Mouse (Mus musculus): Measurements from ENCODE around the gene Kcnq1. TPM values are rescaled to one million over a fixed set of nuclear protein-coding genes. Genes with fewer than 3 reads are reported as not detected.
A peak's percentile ranks its signal among the peaks of the same experiment; 100 is the strongest.

Kcnq1 gene
- polyA plus RNA-seq, 1 experiment from 2014 or later: 1.5 TPM

DNA sequence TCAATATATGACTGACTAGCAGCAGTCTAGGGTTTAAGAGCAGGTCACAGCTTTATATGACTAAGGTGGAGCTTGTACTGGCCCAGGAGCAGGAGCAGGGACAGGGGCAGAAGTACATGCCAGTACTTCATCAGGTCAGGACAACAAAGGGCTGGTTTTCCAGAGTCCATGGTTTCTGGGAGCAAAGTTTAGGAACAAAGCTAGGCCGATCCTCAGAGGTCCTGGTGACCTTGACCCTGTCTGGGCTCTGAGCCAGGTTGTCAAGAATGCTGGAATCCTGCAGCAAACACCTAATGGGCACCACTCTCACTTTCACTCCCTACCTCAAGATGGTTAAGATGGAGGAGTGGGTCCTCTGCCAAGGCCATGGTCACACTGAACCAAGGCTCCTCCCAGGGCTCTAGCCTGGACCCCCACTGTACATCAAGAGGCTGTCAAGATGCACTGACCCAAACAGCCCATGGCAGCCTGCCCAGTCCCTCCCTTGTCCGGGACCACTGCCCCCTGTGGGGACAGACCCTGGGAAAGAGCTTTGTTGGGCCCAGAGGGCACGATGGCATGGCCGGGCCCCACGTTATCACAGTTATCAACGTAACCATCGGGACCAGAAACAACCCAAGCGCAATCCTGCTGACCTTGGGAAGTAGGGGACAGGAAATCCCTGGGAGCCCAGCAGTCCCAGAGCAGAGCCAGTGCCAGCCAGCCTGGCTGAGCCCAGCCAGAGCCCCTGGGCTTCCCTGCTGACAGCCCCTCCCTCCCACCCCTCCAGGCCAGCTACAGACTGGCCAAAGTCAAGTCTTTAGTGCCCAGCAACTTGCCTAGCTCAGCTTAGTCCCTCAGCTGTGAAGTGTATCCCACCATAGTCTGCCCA lies 259.0 kb downstream of the Kcnq1 start:
- Histone ChIP-seq H3K9ac (ENCODE audit: low read length) (no peak overlapping the region), H3K9me3 (ENCODE audit: control insufficient read depth, low read length) (no peaks in the 10 kb centered on the region), H3K27ac (replicated peaks; ENCODE audit: low read depth, low read length) (no peak overlapping the region), H3K36me3 (ENCODE audit: control insufficient read depth, insufficient read depth, low read length) (no peaks in the 10 kb centered on the region), H3K4me3 (ENCODE audit: low read depth, low read length) (no peak overlapping the region), H3K27me3 (ENCODE audit: control insufficient read depth, insufficient read depth, low read length) (no peaks in the 10 kb centered on the region), H3K4me1 (ENCODE audit: control insufficient read depth, insufficient read depth, low read length) (0 out of 2 replicates have a peak, but pooled peaks cover 5% of the 10 kb centered on the region), H3K4me2 (ENCODE audit: low read depth, severe bottlenecking) (no peak overlapping the region)
- ATAC-seq (ENCODE audit: insufficient number of reproducible peaks, low FRiP score, low TSS enrichment, low read depth) (0 out of 2 replicates have a peak, but pooled peaks have one; percentile 31), DNase-seq (ENCODE audit: low spot score) (no peak)
- WGBS: 74% methylated on average over 8 of the region's 8 CpGs

DNA sequence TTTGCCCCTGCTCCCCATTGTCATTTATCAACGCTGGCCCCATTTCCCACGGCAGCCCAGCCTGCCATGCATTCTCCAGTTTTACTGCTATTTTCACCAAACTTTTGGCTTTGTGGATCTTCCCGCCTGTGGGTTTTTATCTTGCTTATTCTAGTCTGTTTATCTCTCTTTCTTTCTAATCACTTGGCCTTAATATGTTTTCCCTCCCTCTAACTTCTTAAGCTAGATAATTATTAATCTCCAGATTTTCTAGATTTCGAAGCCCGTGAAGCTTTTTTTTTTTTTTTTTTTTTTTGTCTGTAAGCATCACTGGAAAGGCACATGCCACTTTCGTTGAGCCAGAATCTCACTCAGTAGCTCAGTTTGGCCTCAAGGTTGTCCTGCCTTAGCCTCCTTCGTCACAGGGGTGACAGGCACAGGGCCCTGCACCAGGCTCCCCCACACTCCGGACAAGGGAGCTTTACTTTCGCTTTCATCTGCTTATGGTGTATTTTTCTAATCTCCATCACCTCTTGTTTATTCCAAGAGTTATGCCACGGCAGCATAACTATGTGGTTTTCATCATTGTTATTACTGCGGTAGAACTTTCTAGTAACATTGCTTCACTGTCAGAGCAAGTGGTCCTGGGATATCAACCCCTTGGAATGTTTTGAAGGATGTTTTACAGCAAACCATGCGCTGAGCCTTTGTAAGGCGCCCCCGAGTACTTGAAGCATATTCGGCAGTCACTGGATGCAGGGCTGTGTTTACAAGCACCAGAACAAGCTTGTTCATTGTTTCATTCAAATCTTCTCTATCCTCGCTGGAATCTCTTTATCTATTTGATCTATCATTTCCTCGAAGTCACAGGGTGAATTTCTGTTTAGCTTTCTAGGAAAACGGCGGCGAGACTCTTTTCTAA lies 261.5 kb downstream of the Kcnq1 start:
- ATAC-seq (ENCODE audit: insufficient number of reproducible peaks, low FRiP score, low TSS enrichment, low read depth) (no peak), DNase-seq (ENCODE audit: low spot score) (no peak)
- H3K4me2 ChIP-seq (ENCODE audit: low read depth, severe bottlenecking): no peak overlapping the region
- no peaks in the 10 kb centered on the region for H3K27me3 ChIP-seq (ENCODE audit: control insufficient read depth, insufficient read depth, low read length)
- H3K9me3 ChIP-seq (ENCODE audit: control insufficient read depth, low read length): no peaks in the 10 kb centered on the region
- H3K4me3 ChIP-seq (ENCODE audit: low read depth, low read length): no peak overlapping the region
- 73% methylated on average over 20 of the region's 20 CpGs for WGBS
- H3K9ac ChIP-seq (ENCODE audit: low read length): no peak overlapping the region
- H3K27ac ChIP-seq (replicated peaks; ENCODE audit: low read depth, low read length): no peak overlapping the region
- H3K36me3 ChIP-seq (ENCODE audit: control insufficient read depth, insufficient read depth, low read length): no peaks in the 10 kb centered on the region
- H3K4me1 ChIP-seq (ENCODE audit: control insufficient read depth, insufficient read depth, low read length): 0 out of 2 replicates have a peak, but pooled peaks cover 5% of the 10 kb centered on the region

DNA sequence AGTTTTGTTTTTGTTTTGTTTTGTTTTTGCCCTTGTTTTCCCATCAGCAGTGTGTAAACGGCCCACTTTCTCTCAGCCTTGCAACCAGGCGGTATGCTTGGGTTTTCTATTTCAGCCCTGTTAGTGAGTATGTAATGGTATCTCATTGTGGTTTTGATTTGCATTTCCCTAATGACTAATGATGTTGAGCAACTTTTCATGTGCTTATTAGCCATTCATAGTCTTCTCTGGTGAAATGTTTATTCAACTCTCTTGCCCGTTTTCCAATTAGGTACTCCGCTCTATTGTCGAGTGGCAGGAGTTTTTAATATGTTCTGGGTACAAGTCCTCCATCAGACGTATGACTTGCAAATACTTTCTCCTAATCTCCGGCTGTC lies 262.1 kb downstream of the Kcnq1 start:
- 74% methylated on average over 7 of the region's 7 CpGs for WGBS
- Histone ChIP-seq H3K9me3 (ENCODE audit: control insufficient read depth, low read length) (no peaks in the 10 kb centered on the region), H3K4me2 (ENCODE audit: low read depth, severe bottlenecking) (no peak overlapping the region), H3K27me3 (ENCODE audit: control insufficient read depth, insufficient read depth, low read length) (no peaks in the 10 kb centered on the region), H3K4me3 (ENCODE audit: low read depth, low read length) (no peak overlapping the region), H3K27ac (replicated peaks; ENCODE audit: low read depth, low read length) (no peak overlapping the region), H3K9ac (ENCODE audit: low read length) (no peak overlapping the region), H3K4me1 (ENCODE audit: control insufficient read depth, insufficient read depth, low read length) (0 out of 2 replicates have a peak, but pooled peaks cover 5% of the 10 kb centered on the region), H3K36me3 (ENCODE audit: control insufficient read depth, insufficient read depth, low read length) (no peaks in the 10 kb centered on the region)
- ATAC-seq (ENCODE audit: insufficient number of reproducible peaks, low FRiP score, low TSS enrichment, low read depth): no peak
- DNase-seq (ENCODE audit: low spot score): no peak

DNA sequence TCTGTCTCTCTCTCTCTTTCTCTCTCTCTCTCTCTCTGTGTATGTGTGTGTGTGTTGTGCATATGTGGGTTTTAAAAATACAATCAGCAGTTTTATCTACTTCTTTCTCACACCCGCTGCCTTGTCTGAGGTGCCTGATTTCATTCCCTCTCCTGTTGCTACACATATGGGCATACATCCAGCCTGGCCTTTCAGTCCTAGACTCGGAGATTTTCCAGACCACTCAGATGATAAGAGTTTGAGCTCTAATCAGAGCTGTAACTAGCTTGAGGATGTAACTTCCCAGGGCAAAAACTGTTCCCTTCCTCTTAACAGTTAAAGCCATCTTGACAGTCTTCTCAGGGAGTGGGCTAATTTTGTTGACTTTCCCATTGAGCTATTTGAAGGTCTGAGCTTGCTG lies 265.2 kb downstream of the Kcnq1 start:
- no peak overlapping the region for H3K27ac ChIP-seq (replicated peaks; ENCODE audit: low read depth, low read length)
- no peak overlapping the region for H3K4me2 ChIP-seq (ENCODE audit: low read depth, severe bottlenecking)
- H3K9ac ChIP-seq (ENCODE audit: low read length): no peak overlapping the region
- DNase-seq (ENCODE audit: low spot score) (no peak), ATAC-seq (ENCODE audit: insufficient number of reproducible peaks, low FRiP score, low TSS enrichment, low read depth) (no peak)
- H3K4me1 ChIP-seq (ENCODE audit: control insufficient read depth, insufficient read depth, low read length): 0 out of 2 replicates have a peak, but pooled peaks cover 2% of the 10 kb centered on the region
- H3K36me3 ChIP-seq (ENCODE audit: control insufficient read depth, insufficient read depth, low read length): no peaks in the 10 kb centered on the region
- H3K4me3 ChIP-seq (ENCODE audit: low read depth, low read length): no peak overlapping the region
- H3K27me3 ChIP-seq (ENCODE audit: control insufficient read depth, insufficient read depth, low read length): no peaks in the 10 kb centered on the region
- H3K9me3 ChIP-seq (ENCODE audit: control insufficient read depth, low read length): no peaks in the 10 kb centered on the region
- 64% methylated on average over 2 of the region's 2 CpGs for WGBS

DNA sequence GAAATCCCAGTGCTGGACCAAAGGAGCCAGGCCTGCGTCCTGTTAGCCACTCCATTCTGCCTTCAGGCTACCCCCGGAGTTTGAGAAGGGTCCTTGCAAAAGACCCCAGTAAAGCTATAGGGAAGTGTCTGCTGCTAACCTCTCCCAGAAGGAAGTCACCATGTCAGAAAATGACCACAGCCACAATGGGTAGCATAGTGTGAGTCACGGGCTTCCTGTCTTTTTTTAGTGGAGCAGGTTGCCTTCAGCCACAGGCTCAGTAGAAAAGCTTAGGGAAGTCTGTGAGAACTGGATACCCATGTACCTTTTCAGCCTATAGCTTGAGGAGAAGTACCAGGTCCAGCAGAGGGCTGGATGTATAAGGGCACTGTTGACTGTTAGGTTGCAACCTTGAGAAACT lies 267.1 kb downstream of the Kcnq1 start:
- no peak overlapping the region for H3K27ac ChIP-seq (replicated peaks; ENCODE audit: low read depth, low read length)
- WGBS: 84% methylated on average over 3 of the region's 3 CpGs

DNA sequence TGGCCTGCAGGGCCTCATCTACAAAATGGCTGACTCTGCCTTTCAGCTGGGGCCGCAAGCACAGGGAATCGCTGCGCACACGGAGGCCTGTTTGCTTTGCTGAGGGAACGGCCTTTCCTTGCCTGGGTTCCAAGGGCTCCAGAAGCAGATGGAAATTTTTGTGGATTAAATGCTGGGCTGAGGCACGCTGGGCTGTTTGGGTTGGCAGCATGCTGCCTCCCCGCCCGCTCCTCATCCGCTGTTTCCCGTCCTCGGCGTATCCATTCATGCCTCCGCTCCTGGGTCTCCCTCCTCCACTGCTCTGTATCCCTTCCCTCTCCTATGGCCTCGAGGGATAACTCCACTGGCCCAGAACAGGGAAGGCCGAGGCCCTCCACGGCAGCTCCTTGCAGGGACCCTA lies 269.8 kb downstream of the Kcnq1 start:
- Histone ChIP-seq H3K27ac (replicated peaks; ENCODE audit: low read depth, low read length) (no peak overlapping the region), H3K4me2 (ENCODE audit: low read depth, severe bottlenecking) (no peak overlapping the region), H3K4me3 (ENCODE audit: low read depth, low read length) (no peak overlapping the region), H3K9ac (ENCODE audit: low read length) (no peak overlapping the region), H3K4me1 (ENCODE audit: control insufficient read depth, insufficient read depth, low read length) (peaks cover 8% of the 10 kb centered on the region), H3K36me3 (ENCODE audit: control insufficient read depth, insufficient read depth, low read length) (no peaks in the 10 kb centered on the region), H3K9me3 (ENCODE audit: control insufficient read depth, low read length) (no peaks in the 10 kb centered on the region), H3K27me3 (ENCODE audit: control insufficient read depth, insufficient read depth, low read length) (no peaks in the 10 kb centered on the region)
- no peak for DNase-seq (ENCODE audit: low spot score)
- ATAC-seq (ENCODE audit: insufficient number of reproducible peaks, low FRiP score, low TSS enrichment, low read depth): no peak
- WGBS: 88% methylated on average over 16 of the region's 16 CpGs

More for the DNA sequence above, 267.1 kb downstream of the Kcnq1 start:
- no peak overlapping the region for H3K4me3 ChIP-seq (ENCODE audit: low read depth, low read length)
- DNase-seq (ENCODE audit: low spot score) (no peak), ATAC-seq (ENCODE audit: insufficient number of reproducible peaks, low FRiP score, low TSS enrichment, low read depth) (no peak)
- H3K36me3 ChIP-seq (ENCODE audit: control insufficient read depth, insufficient read depth, low read length): no peaks in the 10 kb centered on the region
- H3K9ac ChIP-seq (ENCODE audit: low read length): no peak overlapping the region
- H3K9me3 ChIP-seq (ENCODE audit: control insufficient read depth, low read length): no peaks in the 10 kb centered on the region
- no peak overlapping the region for H3K4me2 ChIP-seq (ENCODE audit: low read depth, severe bottlenecking)
- H3K27me3 ChIP-seq (ENCODE audit: control insufficient read depth, insufficient read depth, low read length): no peaks in the 10 kb centered on the region
- H3K4me1 ChIP-seq (ENCODE audit: control insufficient read depth, insufficient read depth, low read length): no peaks in the 10 kb centered on the region

DNA sequence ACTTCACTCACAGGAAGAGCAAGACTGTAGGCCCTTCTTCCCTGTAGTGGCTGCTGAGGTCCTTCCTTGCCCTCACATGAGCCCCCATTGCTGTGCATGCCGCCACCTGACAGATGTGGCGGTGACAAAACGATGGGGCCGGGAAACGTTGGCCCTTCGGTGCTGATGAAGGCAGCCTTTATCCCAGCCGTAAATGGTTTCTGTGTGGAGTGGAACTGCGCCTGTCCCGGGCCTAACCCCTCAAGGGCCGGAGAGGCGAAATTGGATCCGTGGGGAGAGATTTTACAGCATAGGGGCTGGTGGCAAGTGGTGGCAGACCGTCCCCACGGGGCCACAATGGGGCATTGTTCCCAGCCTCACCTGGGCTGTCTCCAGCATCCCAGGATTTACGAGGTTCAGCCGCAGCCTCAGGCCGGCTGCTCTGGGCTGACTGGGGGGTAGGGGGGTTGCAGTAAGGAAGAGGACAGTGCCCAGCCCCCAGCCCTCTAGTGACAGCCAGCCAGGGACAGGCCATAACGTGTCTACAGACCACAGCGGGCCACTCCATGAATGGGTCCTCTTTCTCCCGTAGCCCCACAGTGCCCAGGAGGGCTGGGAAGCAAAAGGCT lies 274.4 kb downstream of the Kcnq1 start:
- Histone ChIP-seq H3K4me1 (ENCODE audit: control insufficient read depth, insufficient read depth, low read length) (peaks cover 13% of the 10 kb centered on the region), H3K27ac (replicated peaks; ENCODE audit: low read depth, low read length) (peak overlapping the region; percentile 62), H3K27me3 (ENCODE audit: control insufficient read depth, insufficient read depth, low read length) (no peaks in the 10 kb centered on the region), H3K9ac (ENCODE audit: low read length) (peak overlapping the region; percentile 13; the same call in 1 of the 2 replicates), H3K4me2 (ENCODE audit: low read depth, severe bottlenecking) (no peak overlapping the region), H3K4me3 (ENCODE audit: low read depth, low read length) (no peak overlapping the region), H3K36me3 (ENCODE audit: control insufficient read depth, insufficient read depth, low read length) (no peaks in the 10 kb centered on the region), H3K9me3 (ENCODE audit: control insufficient read depth, low read length) (no peaks in the 10 kb centered on the region)
- 35% methylated on average over 20 of the region's 20 CpGs for WGBS
- ATAC-seq (ENCODE audit: insufficient number of reproducible peaks, low FRiP score, low TSS enrichment, low read depth): peak; percentile 87
- peak; percentile 60 for DNase-seq (ENCODE audit: low spot score)

DNA sequence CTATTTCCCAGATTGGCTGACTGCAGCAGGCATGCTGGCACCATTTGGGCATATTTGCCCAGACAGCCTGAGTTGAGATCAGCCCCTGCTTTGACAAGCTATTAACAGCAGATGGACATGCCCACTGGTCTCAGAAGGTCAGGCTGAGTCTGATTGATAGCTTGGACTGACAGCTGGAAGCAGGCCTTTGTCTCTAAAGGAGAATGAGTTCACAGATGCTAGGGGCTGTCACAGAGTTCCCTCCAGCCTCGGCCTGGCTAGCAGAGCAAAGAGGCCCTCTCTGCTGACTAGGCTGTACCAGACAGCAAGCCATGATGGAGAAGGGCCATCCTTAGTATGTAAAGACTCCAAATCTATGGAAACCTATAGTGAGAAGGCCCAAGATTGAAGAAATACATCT lies 280.5 kb downstream of the Kcnq1 start:
- Histone ChIP-seq H3K4me3 (ENCODE audit: low read depth, low read length) (no peak overlapping the region), H3K27ac (replicated peaks; ENCODE audit: low read depth, low read length) (no peak overlapping the region), H3K4me2 (ENCODE audit: low read depth, severe bottlenecking) (no peak overlapping the region), H3K36me3 (ENCODE audit: control insufficient read depth, insufficient read depth, low read length) (no peaks in the 10 kb centered on the region), H3K9ac (ENCODE audit: low read length) (no peak overlapping the region), H3K27me3 (ENCODE audit: control insufficient read depth, insufficient read depth, low read length) (no peaks in the 10 kb centered on the region), H3K9me3 (ENCODE audit: control insufficient read depth, low read length) (no peaks in the 10 kb centered on the region), H3K4me1 (ENCODE audit: control insufficient read depth, insufficient read depth, low read length) (peaks cover 16% of the 10 kb centered on the region; the same call in 1 of the 2 replicates)
- ATAC-seq (ENCODE audit: insufficient number of reproducible peaks, low FRiP score, low TSS enrichment, low read depth) (no peak), DNase-seq (ENCODE audit: low spot score) (no peak)
- WGBS: 5% methylated on average over 1 of the region's 1 CpGs

Measured in limb, embryonic 11.5 days (tissue).